Mouse (Mus musculus): ENCODE measurements at regions not wholly inside any gene's neighbourhood (a gene's known extent, or its start where the extent isn't known, plus 50 kb on each side); places are given as distances from the start of the nearest gene placed in this dataset.
A peak's percentile ranks its signal among the peaks of the same experiment; 100 is the strongest.

DNA sequence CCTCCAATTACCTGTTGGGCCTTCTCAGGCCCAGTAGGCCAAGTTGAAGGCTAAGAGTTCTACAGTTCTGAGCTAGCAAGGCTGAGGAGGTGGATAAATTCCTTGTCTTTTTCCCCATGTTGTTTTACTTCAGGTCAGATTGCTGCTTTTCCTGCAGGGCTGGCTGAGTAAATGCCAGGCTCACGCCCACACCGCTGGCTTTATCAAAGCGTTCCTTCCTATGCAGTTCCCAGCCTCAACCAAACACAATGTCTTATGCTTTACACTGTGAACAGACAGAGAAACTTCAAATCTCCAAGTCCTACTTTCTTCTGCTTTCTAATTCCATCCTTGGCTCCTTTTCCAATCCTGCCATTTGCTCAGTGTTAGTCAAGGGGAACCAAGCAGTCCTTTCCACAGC lies 241.3 kb downstream of the Stim2 start:
- H3K4me1 ChIP-seq (ENCODE audit: control insufficient read depth, insufficient read depth, low read length), result no peaks in the 10 kb centered on the region
- WGBS, result 85% methylated on average over 3 of the region's 3 CpGs

DNA sequence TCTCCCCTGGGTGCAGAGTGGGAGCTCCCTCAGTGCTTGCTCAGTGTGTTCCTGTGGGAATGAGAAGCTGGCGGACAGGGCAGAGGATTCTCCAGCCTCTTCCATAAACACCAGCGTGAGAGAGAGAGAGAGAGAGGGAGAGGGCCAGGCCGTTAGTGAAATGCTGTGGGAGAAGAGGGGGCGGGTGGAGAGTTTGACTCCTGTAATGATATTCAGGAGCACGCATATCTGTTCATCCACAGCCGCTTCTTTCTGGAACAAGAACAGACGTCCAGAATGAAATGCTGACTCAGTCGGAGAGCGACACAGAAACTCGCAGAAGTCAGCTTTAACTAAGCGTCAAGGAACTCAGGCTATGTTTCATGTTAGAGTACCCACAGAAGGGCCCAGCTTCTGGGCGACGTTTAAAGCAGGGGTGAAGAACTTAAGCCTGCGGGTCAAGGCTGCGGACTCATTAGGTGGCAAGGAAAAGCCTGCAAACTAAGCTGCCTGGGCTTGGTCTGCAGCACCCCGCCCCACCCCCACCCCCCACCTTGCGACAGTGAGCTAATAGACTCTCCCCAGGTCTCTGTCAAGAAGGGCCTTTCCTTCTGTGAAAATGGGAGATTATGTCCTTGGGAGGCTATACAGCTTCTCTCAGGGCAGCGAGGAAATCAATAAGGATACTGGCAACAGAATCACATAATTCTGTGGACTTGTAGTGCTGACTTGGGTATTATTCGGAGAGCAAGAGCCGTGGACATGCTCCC lies 243.0 kb downstream of the Stim2 start:
- Histone ChIP-seq H3K9ac (ENCODE audit: low read depth, low read length) (no peak overlapping the region), H3K4me3 (ENCODE audit: insufficient read depth, low read depth, low read length) (no peak overlapping the region), H3K27me3 (ENCODE audit: control insufficient read depth, insufficient read depth, low read length) (no peaks in the 10 kb centered on the region), H3K27ac (replicated peaks; ENCODE audit: insufficient read depth, low read depth, low read length) (no peak overlapping the region), H3K79me2 (ENCODE audit: control insufficient read depth, insufficient read depth, low read length) (no peaks in the 10 kb centered on the region), H3K4me1 (ENCODE audit: control insufficient read depth, insufficient read depth, low read length) (no peaks in the 10 kb centered on the region), H3K36me3 (ENCODE audit: control insufficient read depth, insufficient read depth, low read length) (no peaks in the 10 kb centered on the region)
- DNase-seq (ENCODE audit: extremely low read depth, low read depth, low spot score), result no peak
- WGBS, result 37% methylated on average over 20 of the region's 20 CpGs
- no peak for TF ChIP-seq POLR2A (IDR thresholded peaks at IDR 0.05; ENCODE audit: extremely low read depth, insufficient read depth, low read length)
- no peak for TF ChIP-seq CTCF (IDR thresholded peaks at IDR 0.05; ENCODE audit: low read depth, low read length)

More for the DNA sequence above, 241.3 kb downstream of the Stim2 start:
- Histone ChIP-seq H3K4me3 (ENCODE audit: insufficient read depth, low read depth, low read length) (no peak overlapping the region), H3K36me3 (ENCODE audit: control insufficient read depth, insufficient read depth, low read length) (no peaks in the 10 kb centered on the region), H3K27ac (replicated peaks; ENCODE audit: insufficient read depth, low read depth, low read length) (no peak overlapping the region), H3K27me3 (ENCODE audit: control insufficient read depth, insufficient read depth, low read length) (no peaks in the 10 kb centered on the region), H3K79me2 (ENCODE audit: control insufficient read depth, insufficient read depth, low read length) (no peaks in the 10 kb centered on the region), H3K9ac (ENCODE audit: low read depth, low read length) (no peak overlapping the region)
- no peak for DNase-seq (ENCODE audit: extremely low read depth, low read depth, low spot score)
- no peak for TF ChIP-seq POLR2A (IDR thresholded peaks at IDR 0.05; ENCODE audit: extremely low read depth, insufficient read depth, low read length)

DNA sequence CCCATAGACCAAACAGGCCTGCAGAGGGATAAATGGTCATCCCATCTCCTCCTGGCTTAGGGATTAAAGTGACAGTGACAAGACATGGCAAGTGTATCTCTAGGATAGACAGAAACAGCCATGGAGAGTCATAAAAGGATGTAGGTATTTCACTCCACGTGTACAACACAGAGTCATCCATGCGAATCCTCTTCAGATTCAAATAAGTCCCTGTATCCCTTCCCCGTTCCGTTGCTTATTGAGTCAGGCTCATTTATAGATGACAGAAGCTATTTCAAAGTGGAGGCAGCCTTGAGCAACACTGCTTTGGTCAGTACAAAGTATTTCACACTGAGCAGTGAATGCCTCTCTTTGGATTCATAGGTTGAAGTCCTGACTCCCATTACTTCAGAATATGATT lies 243.8 kb downstream of the Stim2 start:
- no peak for TF ChIP-seq CTCF (IDR thresholded peaks at IDR 0.05; ENCODE audit: low read depth, low read length)
- no peak for TF ChIP-seq POLR2A (IDR thresholded peaks at IDR 0.05; ENCODE audit: extremely low read depth, insufficient read depth, low read length)
- no peak for DNase-seq (ENCODE audit: extremely low read depth, low read depth, low spot score)
- Histone ChIP-seq H3K36me3 (ENCODE audit: control insufficient read depth, insufficient read depth, low read length) (no peaks in the 10 kb centered on the region), H3K4me3 (ENCODE audit: insufficient read depth, low read depth, low read length) (no peak overlapping the region), H3K27me3 (ENCODE audit: control insufficient read depth, insufficient read depth, low read length) (no peaks in the 10 kb centered on the region), H3K79me2 (ENCODE audit: control insufficient read depth, insufficient read depth, low read length) (no peaks in the 10 kb centered on the region), H3K4me1 (ENCODE audit: control insufficient read depth, insufficient read depth, low read length) (no peaks in the 10 kb centered on the region), H3K27ac (replicated peaks; ENCODE audit: insufficient read depth, low read depth, low read length) (no peak overlapping the region), H3K9ac (ENCODE audit: low read depth, low read length) (no peak overlapping the region)
- 94% methylated on average over 4 of the region's 4 CpGs for WGBS

DNA sequence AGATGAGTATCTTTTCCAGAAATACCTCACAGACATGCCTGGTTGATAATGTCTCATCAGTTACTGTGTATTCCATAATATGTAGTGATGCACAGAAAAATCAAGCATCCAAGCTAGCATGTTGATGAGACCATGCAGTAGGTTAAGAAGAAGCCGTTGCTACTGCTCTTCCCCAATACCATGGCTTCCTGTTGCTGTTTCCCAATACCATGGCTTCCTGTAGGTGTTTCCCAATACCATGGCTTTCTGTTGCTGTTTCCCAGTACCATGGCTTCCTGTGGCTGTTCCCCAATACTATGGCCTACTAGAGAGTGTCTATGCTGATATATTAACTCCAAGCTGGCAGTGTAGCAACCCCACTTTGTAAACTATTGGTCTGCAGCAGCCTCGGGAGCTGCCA lies 253.7 kb downstream of the Stim2 start:
- no peaks in the 10 kb centered on the region for H3K36me3 ChIP-seq (ENCODE audit: control insufficient read depth, insufficient read depth, low read length)
- H3K27me3 ChIP-seq (ENCODE audit: control insufficient read depth, insufficient read depth, low read length), result no peaks in the 10 kb centered on the region
- H3K27ac ChIP-seq (replicated peaks; ENCODE audit: insufficient read depth, low read depth, low read length), result no peak overlapping the region
- H3K79me2 ChIP-seq (ENCODE audit: control insufficient read depth, insufficient read depth, low read length), result no peaks in the 10 kb centered on the region
- 71% methylated on average over 2 of the region's 2 CpGs for WGBS
- H3K9ac ChIP-seq (ENCODE audit: low read depth, low read length), result no peak overlapping the region
- no peak overlapping the region for H3K4me3 ChIP-seq (ENCODE audit: insufficient read depth, low read depth, low read length)
- no peak for DNase-seq (ENCODE audit: extremely low read depth, low read depth, low spot score)
- no peaks in the 10 kb centered on the region for H3K4me1 ChIP-seq (ENCODE audit: control insufficient read depth, insufficient read depth, low read length)
- TF ChIP-seq POLR2A (IDR thresholded peaks at IDR 0.05; ENCODE audit: extremely low read depth, insufficient read depth, low read length) (no peak), CTCF (IDR thresholded peaks at IDR 0.05; ENCODE audit: low read depth, low read length) (no peak)

DNA sequence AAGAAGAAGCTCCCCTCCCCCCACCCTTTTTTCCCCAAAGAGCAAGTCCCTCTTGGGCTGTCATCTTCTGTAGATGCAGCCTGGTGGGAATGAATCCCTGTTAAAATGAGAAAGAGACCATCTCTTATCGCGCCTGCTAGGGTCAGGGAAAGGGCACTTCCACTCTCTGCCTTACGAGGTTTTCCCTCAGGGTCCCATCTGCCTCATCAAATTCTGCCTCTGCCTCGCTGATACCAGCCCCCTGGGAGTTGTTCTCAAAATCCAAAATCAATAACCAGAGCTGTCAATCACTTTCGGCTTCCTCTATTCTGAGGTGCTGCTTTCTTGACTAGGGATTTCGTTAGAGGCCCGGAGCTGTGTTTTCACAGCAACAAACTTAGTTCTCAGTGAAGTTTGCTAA lies 255.7 kb downstream of the Stim2 start:
- H3K27ac ChIP-seq (replicated peaks; ENCODE audit: insufficient read depth, low read depth, low read length), result no peak overlapping the region
- H3K9ac ChIP-seq (ENCODE audit: low read depth, low read length), result no peak overlapping the region
- 37% methylated on average over 7 of the region's 7 CpGs for WGBS
- H3K4me1 ChIP-seq (ENCODE audit: control insufficient read depth, insufficient read depth, low read length), result no peaks in the 10 kb centered on the region
- TF ChIP-seq CTCF (IDR thresholded peaks at IDR 0.05; ENCODE audit: low read depth, low read length) (no peak), POLR2A (IDR thresholded peaks at IDR 0.05; ENCODE audit: extremely low read depth, insufficient read depth, low read length) (no peak)
- no peak for DNase-seq (ENCODE audit: extremely low read depth, low read depth, low spot score)
- H3K4me3 ChIP-seq (ENCODE audit: insufficient read depth, low read depth, low read length), result no peak overlapping the region
- H3K27me3 ChIP-seq (ENCODE audit: control insufficient read depth, insufficient read depth, low read length), result no peaks in the 10 kb centered on the region
- no peaks in the 10 kb centered on the region for H3K36me3 ChIP-seq (ENCODE audit: control insufficient read depth, insufficient read depth, low read length)
- no peaks in the 10 kb centered on the region for H3K79me2 ChIP-seq (ENCODE audit: control insufficient read depth, insufficient read depth, low read length)

DNA sequence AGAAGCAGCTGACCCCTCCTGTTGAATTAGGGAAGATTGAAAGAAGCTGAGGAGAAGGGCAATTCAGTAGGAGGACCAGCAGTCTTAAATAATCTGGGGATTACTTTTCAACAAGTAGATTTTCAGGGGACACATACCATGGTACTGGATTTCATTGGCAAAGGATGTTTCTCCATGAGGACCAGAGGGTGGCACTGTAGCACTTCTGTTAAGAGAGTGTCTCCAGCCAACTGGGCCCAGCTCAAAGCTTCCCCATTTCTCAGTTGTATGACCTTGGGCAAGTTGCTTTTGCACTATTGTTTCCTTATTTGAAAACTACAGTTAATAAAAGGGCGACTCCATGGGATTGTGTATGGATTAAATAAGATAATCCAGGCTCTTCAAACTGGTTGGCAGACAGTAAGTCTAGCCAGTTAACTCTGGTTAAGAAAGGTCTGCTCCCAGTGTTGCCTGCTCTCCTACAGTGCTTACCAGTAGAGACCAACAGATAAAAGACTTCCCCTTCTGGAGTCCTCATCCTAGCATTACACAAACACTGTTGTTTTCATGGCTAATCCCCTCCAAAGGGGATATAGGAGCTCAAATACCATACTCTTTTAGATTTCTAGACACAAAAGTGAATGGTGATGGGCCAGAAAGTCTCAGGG lies 259.9 kb downstream of the Stim2 start:
- no peaks in the 10 kb centered on the region for H3K27me3 ChIP-seq (ENCODE audit: control insufficient read depth, insufficient read depth, low read length)
- no peak overlapping the region for H3K27ac ChIP-seq (replicated peaks; ENCODE audit: insufficient read depth, low read depth, low read length)
- H3K4me1 ChIP-seq (ENCODE audit: control insufficient read depth, insufficient read depth, low read length), result no peaks in the 10 kb centered on the region
- no peaks in the 10 kb centered on the region for H3K36me3 ChIP-seq (ENCODE audit: control insufficient read depth, insufficient read depth, low read length)
- WGBS, result 12% methylated on average over 1 of the region's 1 CpGs
- TF ChIP-seq POLR2A (IDR thresholded peaks at IDR 0.05; ENCODE audit: extremely low read depth, insufficient read depth, low read length) (no peak), CTCF (IDR thresholded peaks at IDR 0.05; ENCODE audit: low read depth, low read length) (peak; percentile 47)
- H3K9ac ChIP-seq (ENCODE audit: low read depth, low read length), result no peak overlapping the region
- peak; percentile 55 for DNase-seq (ENCODE audit: extremely low read depth, low read depth, low spot score)
- no peaks in the 10 kb centered on the region for H3K79me2 ChIP-seq (ENCODE audit: control insufficient read depth, insufficient read depth, low read length)
- no peak overlapping the region for H3K4me3 ChIP-seq (ENCODE audit: insufficient read depth, low read depth, low read length)
